Mouse (Mus musculus): ENCODE results near the gene Mdm2. TPM values are rescaled to one million over a fixed set of nuclear protein-coding genes. Genes with fewer than 3 reads are reported as not detected.
"Not testable (repeated sequence)": the region's sequence is repeated elsewhere in the genome, so short reads cannot be mapped to it uniquely, and the experiment has no call there.

Gene Mdm2
- polyA plus RNA-seq, 1 experiment from 2014 or later: 54.0 TPM

GRCm38 (mm10) chr10:117725671-117726070, 15.1 kb upstream of the Mdm2 start:
- WGBS: 84% methylated on average over 7 of the region's 7 CpGs
- no peak for DNase-seq (ENCODE audit: extremely low spot score, low spot score)
- Histone ChIP-seq H3K9me3 (no peaks in the 10 kb centered on the region), H3K4me3 (no peak overlapping the region), H3K27ac (no peak overlapping the region), H3K27me3 (ENCODE audit: poor library complexity, severe bottlenecking) (no peaks in the 10 kb centered on the region), H3K4me1 (no peaks in the 10 kb centered on the region), H3K36me3 (replicated peaks) (no peaks in the 10 kb centered on the region)

- DNase-seq (ENCODE audit: extremely low spot score, low spot score): no peak
- Histone ChIP-seq H3K9me3 (no peaks in the 10 kb centered on the region), H3K27me3 (ENCODE audit: poor library complexity, severe bottlenecking) (no peaks in the 10 kb centered on the region), H3K36me3 (replicated peaks) (no peaks in the 10 kb centered on the region), H3K4me3 (no peak overlapping the region), H3K27ac (no peak overlapping the region), H3K4me1 (no peaks in the 10 kb centered on the region)
- WGBS: 93% methylated on average over 3 of the region's 3 CpGs
Measured at GRCm38 (mm10) chr10:117724804-117725361, 14.3 kb upstream of the Mdm2 start.

GRCm38 (mm10) chr10:117724136-117724718, 13.7 kb upstream of the Mdm2 start:
- Histone ChIP-seq H3K4me3 (no peak overlapping the region), H3K36me3 (replicated peaks) (no peaks in the 10 kb centered on the region), H3K4me1 (no peaks in the 10 kb centered on the region), H3K27me3 (ENCODE audit: poor library complexity, severe bottlenecking) (no peaks in the 10 kb centered on the region), H3K27ac (no peak overlapping the region), H3K9me3 (no peaks in the 10 kb centered on the region)
- WGBS: 82% methylated on average over 5 of the region's 5 CpGs
- DNase-seq (ENCODE audit: extremely low spot score, low spot score): no peak

DNA sequence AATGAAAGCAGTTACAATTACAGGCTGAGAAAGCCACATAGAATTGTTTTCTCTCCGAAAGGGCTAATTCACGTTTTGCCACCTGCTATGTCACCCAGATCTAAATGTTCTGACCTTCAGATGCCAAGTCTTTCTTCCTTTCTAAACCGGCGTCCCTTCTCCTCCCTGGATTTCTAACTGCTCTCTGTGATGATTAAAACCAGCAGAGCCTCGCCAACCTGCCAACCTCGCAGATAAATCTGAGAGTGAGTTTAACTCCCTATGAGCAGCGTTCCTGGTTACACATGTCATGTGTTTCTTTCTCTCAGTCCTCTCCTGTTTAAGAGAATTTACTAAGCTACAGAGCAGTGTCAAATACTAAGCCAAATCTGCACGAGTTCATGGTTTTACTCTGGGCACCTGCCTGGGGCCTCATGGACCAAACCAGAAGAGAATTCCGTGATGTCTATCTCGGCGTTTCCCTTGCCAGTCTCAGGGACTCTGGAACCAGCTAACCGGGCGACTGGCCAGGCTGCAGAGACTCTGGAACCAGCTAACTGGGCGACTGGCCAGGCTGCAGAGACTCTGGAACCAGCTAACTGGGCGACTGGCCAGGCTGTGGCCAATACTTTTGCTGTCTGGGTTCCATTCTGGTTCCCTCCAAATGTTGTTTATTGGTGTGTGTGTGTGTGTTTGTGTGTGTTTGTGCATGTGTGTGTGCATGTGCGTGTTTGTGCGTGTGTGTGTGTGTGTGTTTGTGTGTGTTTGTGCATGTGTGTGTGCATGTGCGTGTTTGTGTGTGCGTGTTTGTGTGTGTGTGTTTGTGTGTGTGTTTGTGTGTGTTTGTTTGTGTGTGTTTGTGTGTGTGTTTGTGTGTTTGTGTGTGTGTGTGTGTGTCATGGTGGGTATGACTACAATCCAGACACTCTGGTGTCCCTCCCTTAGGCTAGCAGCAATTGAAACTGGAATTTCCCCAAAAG, 7.9 kb upstream of the Mdm2 start:
- 74% methylated on average over 19 of the region's 19 CpGs for WGBS
- DNase-seq (ENCODE audit: extremely low spot score, low spot score): no peak
- Histone ChIP-seq H3K27me3 (ENCODE audit: poor library complexity, severe bottlenecking) (no peaks in the 10 kb centered on the region), H3K4me1 (peaks cover 26% of the 10 kb centered on the region), H3K4me3 (no peak overlapping the region), H3K36me3 (replicated peaks) (no peaks in the 10 kb centered on the region), H3K27ac (0 out of 2 replicates have a peak overlapping the region, but pooled peaks have one; percentile 37), H3K9me3 (no peaks in the 10 kb centered on the region)

DNA sequence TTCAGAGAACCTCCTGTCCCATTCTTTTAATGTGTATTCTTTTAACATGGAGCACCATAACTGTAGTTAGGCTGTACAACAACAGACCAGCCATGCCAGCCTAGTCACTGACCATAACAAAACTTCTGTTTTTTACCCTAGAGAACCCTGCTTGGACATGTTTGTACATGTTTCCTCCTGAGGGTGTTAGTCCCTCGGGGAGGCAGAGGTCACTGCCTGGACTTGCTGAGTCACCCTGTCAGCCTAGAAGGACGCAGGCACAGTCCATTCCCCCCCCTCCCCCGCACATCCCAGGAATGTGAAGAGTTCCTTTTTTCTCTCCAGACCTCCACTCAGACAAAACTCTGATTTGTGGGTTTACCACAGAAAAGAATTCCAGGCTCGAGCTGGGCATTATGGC, 7.0 kb upstream of the Mdm2 start:
- H3K4me3 ChIP-seq: no peak overlapping the region
- H3K4me1 ChIP-seq: peaks cover 26% of the 10 kb centered on the region
- H3K36me3 ChIP-seq (replicated peaks): no peaks in the 10 kb centered on the region
- peak; percentile 40 for DNase-seq (ENCODE audit: extremely low spot score, low spot score)
- no peaks in the 10 kb centered on the region for H3K27me3 ChIP-seq (ENCODE audit: poor library complexity, severe bottlenecking)
- WGBS: 18% methylated on average over 4 of the region's 4 CpGs
- H3K27ac ChIP-seq: peak overlapping the region; percentile 45
- H3K9me3 ChIP-seq: no peaks in the 10 kb centered on the region

- H3K27ac ChIP-seq: 0 out of 2 replicates have a peak overlapping the region, but pooled peaks have one; percentile 45
- no peaks in the 10 kb centered on the region for H3K27me3 ChIP-seq (ENCODE audit: poor library complexity, severe bottlenecking)
- no peak for DNase-seq (ENCODE audit: extremely low spot score, low spot score)
- WGBS: 92% methylated on average over 3 of the region's 3 CpGs
- H3K36me3 ChIP-seq (replicated peaks): no peaks in the 10 kb centered on the region
- no peaks in the 10 kb centered on the region for H3K9me3 ChIP-seq
- H3K4me1 ChIP-seq: peaks cover 27% of the 10 kb centered on the region
- H3K4me3 ChIP-seq: no peak overlapping the region
Measured at GRCm38 (mm10) chr10:117716686-117717085, 6.1 kb upstream of the Mdm2 start.

DNA sequence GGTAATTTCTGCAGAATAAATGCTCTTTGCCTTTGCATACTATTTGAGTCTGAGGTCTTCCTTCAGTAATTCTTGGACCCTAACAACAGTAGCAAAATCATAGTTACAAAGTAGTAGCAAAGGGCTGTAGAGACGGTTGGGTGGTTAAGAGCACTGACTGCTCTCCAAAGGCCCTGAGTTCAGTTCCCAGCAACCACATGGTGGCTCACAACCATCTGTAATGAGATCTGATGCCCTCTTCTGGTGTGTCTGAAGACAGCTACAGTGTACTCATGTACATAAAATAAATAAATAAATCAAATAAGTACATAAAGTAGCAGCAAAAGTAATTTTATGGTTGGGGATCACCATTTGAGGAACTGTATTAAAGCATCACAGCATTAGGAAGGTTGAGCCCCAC, 5.1 kb upstream of the Mdm2 start:
- H3K4me3 ChIP-seq; H3K27ac ChIP-seq; DNase-seq (ENCODE audit: extremely low spot score, low spot score); H3K36me3 ChIP-seq (replicated peaks); H3K27me3 ChIP-seq (ENCODE audit: poor library complexity, severe bottlenecking); H3K9me3 ChIP-seq: not testable (repeated sequence)
- peaks cover 35% of the 10 kb centered on the region for H3K4me1 ChIP-seq
- 85% methylated on average over 1 of the region's 1 CpGs for WGBS

DNA sequence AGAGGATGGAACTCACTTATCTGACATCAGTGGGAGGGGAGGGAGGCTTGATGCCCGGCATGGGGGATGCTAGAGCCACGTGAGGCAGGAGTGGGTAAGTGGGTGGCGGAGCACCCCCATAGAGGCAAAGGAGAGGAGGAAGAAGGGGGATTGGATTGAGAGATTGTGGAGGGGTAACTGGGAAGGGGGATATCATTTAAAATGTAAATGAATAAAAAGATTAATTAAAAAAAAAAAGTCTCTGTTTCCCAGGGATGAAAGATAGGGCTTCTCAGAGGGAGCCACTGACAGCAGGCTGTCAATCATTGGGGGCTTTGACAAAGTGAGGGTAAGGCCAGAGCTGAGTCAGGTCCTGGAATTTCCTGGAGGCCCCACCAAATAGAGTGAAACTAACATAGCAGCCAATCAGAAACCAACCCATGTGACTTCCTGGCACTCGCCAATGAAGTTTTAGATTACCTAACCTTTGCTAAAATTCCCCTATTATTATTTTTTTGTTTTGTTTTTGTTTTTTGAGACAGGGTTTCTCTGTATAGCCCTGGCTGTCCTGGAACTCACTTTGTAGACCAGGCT, 4.5 kb upstream of the Mdm2 start:
- H3K27me3 ChIP-seq (ENCODE audit: poor library complexity, severe bottlenecking): no peaks in the 10 kb centered on the region
- H3K4me3 ChIP-seq: no peak overlapping the region
- peaks cover 35% of the 10 kb centered on the region for H3K4me1 ChIP-seq
- H3K27ac ChIP-seq: no peak overlapping the region
- no peaks in the 10 kb centered on the region for H3K36me3 ChIP-seq (replicated peaks)
- no peaks in the 10 kb centered on the region for H3K9me3 ChIP-seq
- no peak for DNase-seq (ENCODE audit: extremely low spot score, low spot score)
- 75% methylated on average over 4 of the region's 4 CpGs for WGBS

DNA sequence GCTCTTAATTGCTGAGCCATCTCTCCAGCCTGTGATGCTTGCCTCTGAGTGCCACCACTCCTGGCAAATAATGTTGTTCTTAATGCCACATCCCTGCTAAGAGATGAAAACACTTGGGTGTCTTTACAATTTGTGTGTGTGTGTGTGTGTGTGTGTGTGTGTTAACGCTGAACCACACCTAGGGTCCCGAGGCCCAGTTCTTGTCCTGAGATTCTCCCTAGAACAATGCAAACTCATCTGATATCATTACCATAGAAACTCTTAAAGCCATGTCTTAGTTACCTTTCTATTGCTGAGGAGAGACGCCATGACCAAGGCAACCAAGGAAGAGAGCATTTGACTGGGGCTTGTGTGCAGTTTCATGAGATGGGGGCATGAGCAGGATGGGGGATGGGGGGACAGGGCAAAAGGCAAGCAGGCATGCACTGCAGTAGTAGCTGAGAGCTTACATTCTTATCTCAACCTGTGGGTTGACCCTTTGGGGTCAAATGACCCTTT, 3.5 kb upstream of the Mdm2 start:
- no peaks in the 10 kb centered on the region for H3K9me3 ChIP-seq
- no peak overlapping the region for H3K27ac ChIP-seq
- no peak overlapping the region for H3K4me3 ChIP-seq
- DNase-seq (ENCODE audit: extremely low spot score, low spot score): no peak
- WGBS: 88% methylated on average over 3 of the region's 3 CpGs
- peaks cover 40% of the 10 kb centered on the region for H3K4me1 ChIP-seq
- H3K36me3 ChIP-seq (replicated peaks): peaks cover 3% of the 10 kb centered on the region
- H3K27me3 ChIP-seq (ENCODE audit: poor library complexity, severe bottlenecking): no peaks in the 10 kb centered on the region

DNA sequence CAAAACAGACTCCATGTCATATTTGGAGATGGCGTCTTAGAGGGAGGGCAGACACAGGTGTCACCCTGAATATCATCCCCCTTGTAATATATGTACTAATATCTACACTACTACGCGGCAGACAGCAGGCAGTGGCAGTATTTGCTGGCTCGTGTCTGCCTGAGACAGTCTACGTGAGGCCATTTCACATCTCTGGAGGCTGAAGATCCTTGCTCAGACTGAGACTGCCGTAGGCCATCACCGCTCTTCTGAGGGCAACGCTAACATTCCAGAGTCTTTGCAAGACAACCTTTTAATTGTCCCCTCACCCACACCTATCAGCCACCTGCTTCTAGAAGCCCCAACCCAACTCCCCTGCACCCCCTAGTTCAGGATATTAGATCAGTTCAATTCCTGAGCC, 2.9 kb upstream of the Mdm2 start:
- H3K27me3 ChIP-seq (ENCODE audit: poor library complexity, severe bottlenecking): no peaks in the 10 kb centered on the region
- no peaks in the 10 kb centered on the region for H3K9me3 ChIP-seq
- no peak overlapping the region for H3K27ac ChIP-seq
- peaks cover 9% of the 10 kb centered on the region for H3K36me3 ChIP-seq (replicated peaks)
- no peak for DNase-seq (ENCODE audit: extremely low spot score, low spot score)
- 89% methylated on average over 8 of the region's 8 CpGs for WGBS
- no peak overlapping the region for H3K4me3 ChIP-seq
- H3K4me1 ChIP-seq: peaks cover 43% of the 10 kb centered on the region

GRCm38 (mm10) chr10:117712871-117713270, 2.3 kb upstream of the Mdm2 start:
- Histone ChIP-seq H3K9me3 (no peaks in the 10 kb centered on the region), H3K4me3 (no peak overlapping the region), H3K27me3 (ENCODE audit: poor library complexity, severe bottlenecking) (no peaks in the 10 kb centered on the region), H3K36me3 (replicated peaks) (peaks cover 15% of the 10 kb centered on the region), H3K27ac (no peak overlapping the region), H3K4me1 (peaks cover 37% of the 10 kb centered on the region)
- 89% methylated on average over 9 of the region's 9 CpGs for WGBS
- no peak for DNase-seq (ENCODE audit: extremely low spot score, low spot score)

GRCm38 (mm10) chr10:117712191-117712754, 1.7 kb upstream of the Mdm2 start:
- peaks cover 21% of the 10 kb centered on the region for H3K36me3 ChIP-seq (replicated peaks)
- DNase-seq (ENCODE audit: extremely low spot score, low spot score): no peak
- no peak overlapping the region for H3K4me3 ChIP-seq
- no peak overlapping the region for H3K27ac ChIP-seq
- H3K4me1 ChIP-seq: peaks cover 31% of the 10 kb centered on the region
- no peaks in the 10 kb centered on the region for H3K27me3 ChIP-seq (ENCODE audit: poor library complexity, severe bottlenecking)
- WGBS: 92% methylated on average over 9 of the region's 9 CpGs
- H3K9me3 ChIP-seq: no peaks in the 10 kb centered on the region

Measured in forebrain, embryonic 10.5 days (tissue).